Mouse (Mus musculus) urinary bladder, adult 18-20 months (tissue): ENCODE data around the gene Mios.

Source experiments
- DNase-seq, 2 experiments: peaks; one replicate each; pipeline ENCODE4 v3.0.0; 2022; ENCODE audit warnings: low spot score in 2 of 2, mixed read lengths in 2 of 2

The Mios gene

GRCm38 (mm10) chr6:8278426-8279002, 69.5 kb downstream of the Mios start:
- DNase-seq, result no peak

GRCm38 (mm10) chr6:8283255-8283654, 74.2 kb downstream of the Mios start:
- DNase-seq, result no peak

- DNase-seq, result no peak
These were observed 76.5 kb downstream of the Mios start for GRCm38 (mm10) chr6:8285401-8285960.
